Mouse (Mus musculus): Measurements from ENCODE around the gene Sdk1. TPM values are rescaled to one million over a fixed set of nuclear protein-coding genes. Genes with fewer than 3 reads are reported as not detected.

The Sdk1 gene
- polyA plus RNA-seq, 1 experiment from 2014 or later: 0.93 TPM

DNA sequence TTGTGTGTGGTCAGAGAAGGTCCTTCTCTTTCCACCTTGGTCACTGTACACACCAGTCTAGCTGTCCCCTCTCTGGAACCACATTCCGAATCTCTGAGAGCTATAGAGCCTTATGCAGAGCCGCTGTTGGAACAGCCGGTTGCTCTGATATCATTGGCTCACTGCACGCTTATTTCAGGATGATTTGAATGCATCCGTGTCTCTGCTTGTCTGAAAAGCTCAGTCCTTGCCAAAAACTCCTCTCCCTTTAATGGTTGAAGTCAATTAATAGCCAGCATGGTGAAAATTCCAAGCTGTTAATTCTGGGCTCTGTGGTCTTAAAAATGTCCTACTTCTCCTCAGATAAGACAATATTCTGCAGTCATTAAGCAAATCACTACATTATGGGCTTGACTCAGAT, 974.7 kb downstream of the Sdk1 start:
- WGBS: 91% methylated on average over 5 of the region's 5 CpGs
- H3K9ac ChIP-seq (ENCODE audit: low read length): no peak overlapping the region
- ATAC-seq (ENCODE audit: low FRiP score) (no peak), DNase-seq (ENCODE audit: low spot score, missing footprints) (peak; percentile 10)
- H3K4me1 ChIP-seq (ENCODE audit: control insufficient read depth, insufficient read depth, low read length): no peaks in the 10 kb centered on the region
- no peaks in the 10 kb centered on the region for H3K36me3 ChIP-seq (ENCODE audit: control insufficient read depth, insufficient read depth, low read length)
- no peak overlapping the region for H3K4me2 ChIP-seq
- no peak overlapping the region for H3K27ac ChIP-seq (ENCODE audit: low read depth, low read length)
- H3K4me3 ChIP-seq (ENCODE audit: low read depth, low read length): no peak overlapping the region
- no peaks in the 10 kb centered on the region for H3K9me3 ChIP-seq (ENCODE audit: control insufficient read depth, low read length)
- no peaks in the 10 kb centered on the region for H3K27me3 ChIP-seq (ENCODE audit: control insufficient read depth, insufficient read depth, low read length)

DNA sequence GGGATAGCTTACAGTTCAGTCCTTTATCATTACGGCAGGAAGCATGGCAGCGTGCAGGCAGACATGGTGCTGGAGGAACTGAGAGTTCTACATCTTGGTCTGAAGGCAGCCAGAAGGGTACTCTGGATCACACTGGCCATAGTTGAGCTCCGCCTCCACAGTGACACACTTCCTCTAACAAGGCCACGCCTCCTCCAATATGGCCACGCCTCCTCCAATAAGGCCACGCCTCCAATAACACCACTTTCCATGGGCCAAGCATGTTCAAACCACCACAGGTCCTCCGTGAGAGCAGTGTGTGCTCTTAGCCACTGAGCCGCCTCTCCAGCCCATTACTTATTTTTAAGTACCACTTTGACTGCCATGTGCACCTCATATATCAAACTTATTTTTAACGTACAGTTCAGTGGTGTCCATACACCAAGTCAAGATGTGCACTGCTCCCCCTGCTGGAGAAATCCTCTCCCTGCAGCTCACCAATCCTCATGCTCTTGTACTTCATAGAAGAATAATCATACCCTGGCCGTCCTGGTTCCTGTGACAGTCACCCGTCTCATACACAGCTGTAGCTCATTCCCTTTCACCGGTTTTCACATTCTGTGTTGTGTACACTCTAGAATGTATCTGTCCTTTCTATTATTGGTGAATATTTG, 979.7 kb downstream of the Sdk1 start:
- Histone ChIP-seq H3K4me2 (no peak overlapping the region), H3K36me3 (ENCODE audit: control insufficient read depth, insufficient read depth, low read length) (no peaks in the 10 kb centered on the region), H3K4me1 (ENCODE audit: control insufficient read depth, insufficient read depth, low read length) (no peaks in the 10 kb centered on the region), H3K27ac (ENCODE audit: low read depth, low read length) (no peak overlapping the region), H3K27me3 (ENCODE audit: control insufficient read depth, insufficient read depth, low read length) (no peaks in the 10 kb centered on the region), H3K4me3 (ENCODE audit: low read depth, low read length) (no peak overlapping the region), H3K9ac (ENCODE audit: low read length) (no peak overlapping the region), H3K9me3 (ENCODE audit: control insufficient read depth, low read length) (no peaks in the 10 kb centered on the region)
- DNase-seq (ENCODE audit: low spot score, missing footprints): no peak
- ATAC-seq (ENCODE audit: low FRiP score): no peak
- 91% methylated on average over 12 of the region's 12 CpGs for WGBS

DNA sequence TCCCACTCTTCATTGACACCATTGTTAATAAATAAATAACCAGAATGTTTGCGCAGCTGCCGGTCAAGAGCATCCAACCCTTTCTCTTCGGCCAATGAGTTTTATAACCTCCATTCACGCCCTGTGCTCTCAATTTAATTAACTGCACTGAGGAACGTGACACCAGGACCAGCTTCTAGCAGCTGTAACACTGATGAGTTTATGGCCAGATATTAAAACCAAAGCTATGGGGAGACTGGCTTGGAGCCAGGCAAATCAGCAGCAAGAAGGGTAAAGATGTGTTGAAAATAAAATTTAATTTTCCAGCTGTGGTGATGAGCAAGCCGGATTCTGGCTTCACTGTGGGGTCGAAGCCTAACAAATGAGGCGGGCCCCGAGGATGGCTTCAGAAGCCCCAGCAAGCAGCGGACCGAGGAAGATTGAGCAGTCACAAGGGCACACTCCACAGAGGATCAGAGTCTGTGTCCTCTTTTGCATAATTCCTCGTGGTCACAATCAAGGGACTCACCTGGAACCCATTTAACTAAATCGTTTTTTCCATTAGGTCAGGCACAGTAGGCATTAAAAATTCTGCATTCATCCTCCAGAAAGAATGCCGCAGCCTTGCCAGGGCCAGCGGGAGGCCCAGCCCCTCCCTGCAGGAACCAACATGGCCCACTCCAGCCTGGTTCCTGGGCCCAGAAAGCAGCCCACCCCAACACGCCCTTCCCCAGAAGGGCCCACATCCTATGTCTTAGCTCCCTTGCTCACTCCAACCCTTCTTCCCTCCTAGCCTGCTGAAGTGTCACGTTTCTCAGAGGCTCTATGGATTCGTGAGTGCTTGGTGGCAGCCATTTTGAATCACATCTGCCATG, 987.9 kb downstream of the Sdk1 start:
- Histone ChIP-seq H3K9ac (ENCODE audit: low read length) (no peak overlapping the region), H3K27ac (ENCODE audit: low read depth, low read length) (no peak overlapping the region), H3K4me2 (no peak overlapping the region), H3K9me3 (ENCODE audit: control insufficient read depth, low read length) (no peaks in the 10 kb centered on the region), H3K4me3 (ENCODE audit: low read depth, low read length) (no peak overlapping the region), H3K27me3 (ENCODE audit: control insufficient read depth, insufficient read depth, low read length) (no peaks in the 10 kb centered on the region), H3K4me1 (ENCODE audit: control insufficient read depth, insufficient read depth, low read length) (no peaks in the 10 kb centered on the region), H3K36me3 (ENCODE audit: control insufficient read depth, insufficient read depth, low read length) (no peaks in the 10 kb centered on the region)
- no peak for ATAC-seq (ENCODE audit: low FRiP score)
- DNase-seq (ENCODE audit: low spot score, missing footprints): no peak
- 76% methylated on average over 18 of the region's 18 CpGs for WGBS

DNA sequence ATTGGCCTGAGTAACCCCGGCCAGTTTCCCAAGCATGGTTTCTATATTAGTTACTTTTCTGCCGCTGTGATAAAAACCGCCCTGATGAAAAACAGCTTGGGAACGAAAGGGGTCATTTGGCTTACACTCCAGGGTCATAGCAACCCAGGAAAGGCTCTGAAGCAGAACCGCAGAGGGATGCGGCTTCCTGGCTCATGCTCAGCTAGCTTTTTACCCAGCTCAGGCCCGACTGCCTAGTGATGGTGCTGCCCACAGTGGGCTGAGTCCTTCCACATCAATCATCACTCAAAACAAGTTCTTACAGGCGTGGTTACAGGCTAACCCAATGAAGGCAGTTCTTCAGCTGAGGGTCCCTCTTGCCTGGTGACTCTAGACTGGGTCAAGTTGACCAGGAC, 988.5 kb downstream of the Sdk1 start:
- H3K36me3 ChIP-seq (ENCODE audit: control insufficient read depth, insufficient read depth, low read length): no peaks in the 10 kb centered on the region
- H3K4me2 ChIP-seq: no peak overlapping the region
- no peaks in the 10 kb centered on the region for H3K27me3 ChIP-seq (ENCODE audit: control insufficient read depth, insufficient read depth, low read length)
- H3K4me1 ChIP-seq (ENCODE audit: control insufficient read depth, insufficient read depth, low read length): no peaks in the 10 kb centered on the region
- DNase-seq (ENCODE audit: low spot score, missing footprints): no peak
- ATAC-seq (ENCODE audit: low FRiP score): no peak
- no peak overlapping the region for H3K4me3 ChIP-seq (ENCODE audit: low read depth, low read length)
- WGBS: 87% methylated on average over 8 of the region's 8 CpGs
- no peaks in the 10 kb centered on the region for H3K9me3 ChIP-seq (ENCODE audit: control insufficient read depth, low read length)
- H3K27ac ChIP-seq (ENCODE audit: low read depth, low read length): no peak overlapping the region
- H3K9ac ChIP-seq (ENCODE audit: low read length): no peak overlapping the region

DNA sequence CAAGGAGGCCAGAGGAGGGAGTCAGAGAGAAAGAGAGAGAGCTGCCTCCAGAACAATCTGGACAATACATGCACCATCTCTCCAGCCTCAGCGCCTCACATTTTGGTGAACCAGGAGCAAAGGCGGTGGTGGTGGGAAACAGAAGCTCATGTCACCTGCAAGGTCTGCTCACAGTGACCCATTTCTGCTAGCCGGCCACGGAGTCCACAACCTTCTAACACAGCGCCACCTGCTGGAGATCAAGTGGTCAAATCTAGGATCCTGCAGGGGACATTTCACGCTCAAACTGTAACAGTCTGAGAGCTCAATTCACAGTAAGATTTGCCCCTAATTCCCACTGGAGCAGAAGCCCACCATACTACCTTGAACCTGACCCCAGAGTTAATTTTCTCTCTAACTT, 999.0 kb downstream of the Sdk1 start:
- no peaks in the 10 kb centered on the region for H3K9me3 ChIP-seq (ENCODE audit: control insufficient read depth, low read length)
- no peak overlapping the region for H3K9ac ChIP-seq (ENCODE audit: low read length)
- H3K4me3 ChIP-seq (ENCODE audit: low read depth, low read length): no peak overlapping the region
- H3K36me3 ChIP-seq (ENCODE audit: control insufficient read depth, insufficient read depth, low read length): no peaks in the 10 kb centered on the region
- no peak for DNase-seq (ENCODE audit: low spot score, missing footprints)
- no peak overlapping the region for H3K27ac ChIP-seq (ENCODE audit: low read depth, low read length)
- no peaks in the 10 kb centered on the region for H3K4me1 ChIP-seq (ENCODE audit: control insufficient read depth, insufficient read depth, low read length)
- no peak overlapping the region for H3K4me2 ChIP-seq
- no peaks in the 10 kb centered on the region for H3K27me3 ChIP-seq (ENCODE audit: control insufficient read depth, insufficient read depth, low read length)
- WGBS: 92% methylated on average over 6 of the region's 6 CpGs
- no peak for ATAC-seq (ENCODE audit: low FRiP score)

DNA sequence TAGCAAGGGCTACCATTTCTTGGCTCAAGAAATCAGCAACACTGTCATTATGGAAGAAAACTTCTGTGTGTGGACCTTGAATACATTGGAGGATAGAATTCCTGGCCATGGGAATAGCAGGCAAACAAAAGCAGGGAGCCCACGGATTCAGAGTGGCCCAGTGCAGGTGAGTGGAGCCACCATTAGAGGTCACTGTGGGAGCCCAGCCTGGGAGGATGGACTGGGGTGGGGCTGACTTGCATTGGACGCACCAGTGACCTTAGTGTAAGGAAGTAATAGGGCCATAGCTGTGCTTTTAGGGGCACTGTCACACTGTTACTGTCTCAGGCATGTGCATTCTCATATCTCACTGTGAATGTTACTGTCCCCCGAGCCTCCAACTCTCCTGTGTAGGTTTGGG, 1001.3 kb downstream of the Sdk1 start:
- no peak for DNase-seq (ENCODE audit: low spot score, missing footprints)
- ATAC-seq (ENCODE audit: low FRiP score): no peak
- no peak overlapping the region for H3K27ac ChIP-seq (ENCODE audit: low read depth, low read length)
- H3K9me3 ChIP-seq (ENCODE audit: control insufficient read depth, low read length): no peaks in the 10 kb centered on the region
- no peaks in the 10 kb centered on the region for H3K4me1 ChIP-seq (ENCODE audit: control insufficient read depth, insufficient read depth, low read length)
- no peaks in the 10 kb centered on the region for H3K27me3 ChIP-seq (ENCODE audit: control insufficient read depth, insufficient read depth, low read length)
- H3K4me3 ChIP-seq (ENCODE audit: low read depth, low read length): no peak overlapping the region
- H3K4me2 ChIP-seq: no peak overlapping the region
- WGBS: 50% methylated on average over 3 of the region's 3 CpGs
- H3K9ac ChIP-seq (ENCODE audit: low read length): no peak overlapping the region
- no peaks in the 10 kb centered on the region for H3K36me3 ChIP-seq (ENCODE audit: control insufficient read depth, insufficient read depth, low read length)

DNA sequence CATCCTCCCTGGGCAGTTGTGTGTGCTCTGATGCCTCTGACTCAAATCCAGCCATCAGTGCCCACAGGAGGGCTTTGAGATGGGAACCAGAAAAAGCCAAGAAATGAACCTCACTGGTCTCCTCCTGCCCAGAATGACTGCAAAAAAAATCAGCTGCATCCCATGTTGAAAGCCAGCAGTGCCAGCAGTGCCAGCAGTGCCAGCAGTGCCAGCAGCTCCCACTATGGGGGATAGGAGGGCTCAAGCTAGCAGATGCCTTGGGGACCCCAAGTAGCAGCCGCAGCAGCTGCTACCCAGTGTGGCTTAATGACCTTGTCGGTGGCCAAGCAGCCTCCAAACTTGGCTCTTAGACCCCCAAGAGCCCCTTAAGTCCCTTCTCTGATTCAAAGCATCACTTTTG, 1001.8 kb downstream of the Sdk1 start:
- no peak overlapping the region for H3K4me2 ChIP-seq
- whole genome bisulfite sequencing: 91% methylated on average over 2 of the region's 2 CpGs
- no peak overlapping the region for H3K4me3 ChIP-seq (ENCODE audit: low read depth, low read length)
- no peaks in the 10 kb centered on the region for H3K9me3 ChIP-seq (ENCODE audit: control insufficient read depth, low read length)
- no peaks in the 10 kb centered on the region for H3K4me1 ChIP-seq (ENCODE audit: control insufficient read depth, insufficient read depth, low read length)
- H3K27ac ChIP-seq (ENCODE audit: low read depth, low read length): no peak overlapping the region
- no peaks in the 10 kb centered on the region for H3K36me3 ChIP-seq (ENCODE audit: control insufficient read depth, insufficient read depth, low read length)
- no peak for ATAC-seq (ENCODE audit: low FRiP score)
- no peak for DNase-seq (ENCODE audit: low spot score, missing footprints)
- H3K27me3 ChIP-seq (ENCODE audit: control insufficient read depth, insufficient read depth, low read length): no peaks in the 10 kb centered on the region
- H3K9ac ChIP-seq (ENCODE audit: low read length): no peak overlapping the region

DNA sequence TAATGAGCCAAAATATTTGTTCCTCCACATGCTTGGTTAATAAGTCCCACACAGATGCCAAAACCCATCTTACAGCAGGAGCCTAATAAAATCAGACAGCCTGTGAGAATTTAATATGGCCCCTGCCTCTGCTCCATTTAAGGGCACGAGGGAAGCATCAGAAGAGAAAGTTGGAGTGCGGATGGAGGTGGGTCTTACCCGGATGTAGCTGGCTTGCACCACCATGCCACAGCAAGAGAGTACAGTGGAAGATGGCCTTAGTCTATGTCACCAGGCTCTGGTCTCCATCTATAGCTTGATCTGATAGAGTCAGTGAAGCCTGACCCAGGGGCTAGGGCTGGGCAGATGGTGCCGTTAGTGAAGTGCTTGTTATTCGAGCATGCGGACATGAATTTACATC, 1014.9 kb downstream of the Sdk1 start:
- H3K27ac ChIP-seq (ENCODE audit: low read depth, low read length): no peak overlapping the region
- DNase-seq (ENCODE audit: low spot score, missing footprints): no peak
- 84% methylated on average over 6 of the region's 6 CpGs for WGBS
- no peak overlapping the region for H3K4me2 ChIP-seq
- H3K9me3 ChIP-seq (ENCODE audit: control insufficient read depth, low read length): no peaks in the 10 kb centered on the region
- no peak overlapping the region for H3K4me3 ChIP-seq (ENCODE audit: low read depth, low read length)
- no peak for ATAC-seq (ENCODE audit: low FRiP score)
- H3K4me1 ChIP-seq (ENCODE audit: control insufficient read depth, insufficient read depth, low read length): no peaks in the 10 kb centered on the region
- no peaks in the 10 kb centered on the region for H3K27me3 ChIP-seq (ENCODE audit: control insufficient read depth, insufficient read depth, low read length)
- H3K9ac ChIP-seq (ENCODE audit: low read length): no peak overlapping the region
- no peaks in the 10 kb centered on the region for H3K36me3 ChIP-seq (ENCODE audit: control insufficient read depth, insufficient read depth, low read length)

DNA sequence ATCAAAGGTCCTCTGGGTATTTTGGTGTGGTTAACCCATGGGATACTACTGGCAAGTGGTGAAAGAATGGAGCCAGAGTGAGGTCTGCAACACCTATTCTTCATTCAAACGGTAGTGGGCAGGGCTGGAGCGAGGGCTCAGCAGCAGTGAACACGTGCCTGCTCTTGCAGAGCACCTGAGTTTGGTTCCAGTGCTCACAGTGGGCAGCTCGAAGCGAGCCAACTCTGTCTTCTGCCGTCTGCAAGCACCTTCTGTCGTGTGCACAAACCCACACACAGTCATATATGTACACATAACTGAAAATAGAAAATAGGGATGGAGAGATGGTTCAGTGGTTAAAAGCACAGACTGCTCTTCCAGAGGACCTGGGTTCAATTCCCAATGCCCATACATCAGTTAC, 1017.4 kb downstream of the Sdk1 start:
- no peaks in the 10 kb centered on the region for H3K36me3 ChIP-seq (ENCODE audit: control insufficient read depth, insufficient read depth, low read length)
- 89% methylated on average over 7 of the region's 7 CpGs for WGBS
- no peak overlapping the region for H3K4me2 ChIP-seq
- DNase-seq (ENCODE audit: low spot score, missing footprints) (no peak), ATAC-seq (ENCODE audit: low FRiP score) (no peak)
- H3K4me1 ChIP-seq (ENCODE audit: control insufficient read depth, insufficient read depth, low read length): no peaks in the 10 kb centered on the region
- no peaks in the 10 kb centered on the region for H3K9me3 ChIP-seq (ENCODE audit: control insufficient read depth, low read length)
- no peak overlapping the region for H3K27ac ChIP-seq (ENCODE audit: low read depth, low read length)
- H3K27me3 ChIP-seq (ENCODE audit: control insufficient read depth, insufficient read depth, low read length): no peaks in the 10 kb centered on the region
- no peak overlapping the region for H3K4me3 ChIP-seq (ENCODE audit: low read depth, low read length)
- no peak overlapping the region for H3K9ac ChIP-seq (ENCODE audit: low read length)
